ENCODE assay signal across 20 mouse cellular contexts in the genomic region with DNA sequence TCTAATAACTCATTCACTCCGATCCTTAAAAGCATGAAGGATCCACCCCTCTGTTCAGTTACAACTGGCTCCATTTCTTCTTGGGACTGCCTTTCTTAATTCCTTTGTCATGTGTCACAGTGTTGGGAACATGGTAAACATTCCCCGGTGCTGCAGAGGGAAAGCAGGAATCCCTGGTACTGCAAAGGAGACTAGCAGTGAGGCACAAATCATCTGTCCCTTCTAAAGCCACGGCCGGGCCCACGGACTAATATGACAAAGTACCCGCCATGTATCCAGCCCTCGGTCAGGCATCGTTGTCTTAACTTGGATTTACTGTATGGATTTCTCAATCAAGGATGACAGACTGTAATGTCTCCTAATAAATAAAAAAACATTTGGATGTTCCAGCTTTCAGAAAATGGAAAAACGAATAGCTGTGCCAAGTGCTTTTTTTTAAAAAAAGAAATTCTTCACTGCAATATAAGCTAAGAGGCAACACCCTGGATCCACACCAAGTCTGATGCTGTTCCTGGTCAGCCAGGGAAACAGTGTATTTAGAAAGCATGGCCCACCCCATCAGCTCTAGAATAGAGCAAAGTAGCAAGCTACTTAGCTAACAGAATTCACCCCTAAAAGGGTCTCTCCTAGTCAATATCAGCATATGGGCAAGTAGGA. TPM values are rescaled to one million over a fixed set of nuclear protein-coding genes. Genes with fewer than 3 reads are reported as not detected.
DNase-seq lines count a peak whose midpoint lies in the region; ATAC-seq lines count a peak whose summit lies in the region.
"Had no signal": no experiment of that assay in that cellular context is flagged by ENCODE, and none has a peak within 500 bp of the region (broad histone marks: within the 10 kb centered on the region; RNA-seq: fewer than 3 reads in every experiment).

No protein-coding gene starts in this region.

- H3K9ac ChIP-seq in lung, embryonic 15.5 days = no peak overlapping the region
- no peak overlapping the region for H3K9ac ChIP-seq in stomach, embryonic 15.5 days
- H3K9ac ChIP-seq: limb, embryonic 12.5 days; liver, embryonic 13.5 days; midbrain, embryonic 12.5 days; neural tube, embryonic 15.5 days had no signal

- peaks cover 44% of the 10 kb centered on the region for H3K4me1 ChIP-seq in lung, embryonic 15.5 days
- H3K4me1 ChIP-seq in stomach, embryonic 15.5 days = peaks cover 24% of the 10 kb centered on the region
- H3K4me1 ChIP-seq: liver, embryonic 13.5 days had no signal

- no peak overlapping the region; the same call in 1 of the 2 replicates for H3K4me2 ChIP-seq in lung, embryonic 15.5 days
- no peak overlapping the region for H3K4me2 ChIP-seq in stomach, embryonic 15.5 days
- H3K4me2 ChIP-seq: heart, embryonic 11.5 days; limb, embryonic 12.5 days; liver, embryonic 13.5 days; midbrain, embryonic 12.5 days; neural tube, embryonic 15.5 days had no signal

- no peaks in the 10 kb centered on the region for H3K36me3 ChIP-seq in lung, embryonic 15.5 days
- H3K36me3 ChIP-seq in stomach, embryonic 15.5 days = no peaks in the 10 kb centered on the region
- H3K36me3 ChIP-seq: liver, embryonic 13.5 days; midbrain, embryonic 12.5 days; neural tube, embryonic 15.5 days had no signal

- 28% methylated on average over 9 of the region's 9 CpGs for WGBS in lung, embryonic 15.5 days
- 37% methylated on average over 9 of the region's 9 CpGs for WGBS in stomach, embryonic 15.5 days

- H3K9me3 ChIP-seq in lung, embryonic 15.5 days = no peaks in the 10 kb centered on the region
- no peaks in the 10 kb centered on the region for H3K9me3 ChIP-seq in stomach, embryonic 15.5 days
- H3K9me3 ChIP-seq: limb, embryonic 12.5 days; liver, embryonic 13.5 days; midbrain, embryonic 12.5 days; neural tube, embryonic 15.5 days had no signal

- 0 out of 2 replicates have a peak overlapping the region, but pooled peaks have one; percentile 25 for H3K27ac ChIP-seq in lung, embryonic 15.5 days
- H3K27ac ChIP-seq in stomach, embryonic 15.5 days = peak overlapping the region; percentile 46; the same call in 1 of the 2 replicates
- H3K27ac ChIP-seq: hindbrain, postnatal 0 days; limb, embryonic 12.5 days; liver, embryonic 13.5 days; midbrain, embryonic 12.5 days; neural tube, embryonic 15.5 days had no signal

- H3K27me3 ChIP-seq in lung, embryonic 15.5 days = no peaks in the 10 kb centered on the region
- H3K27me3 ChIP-seq in stomach, embryonic 15.5 days (replicated peaks) = no peaks in the 10 kb centered on the region
- H3K27me3 ChIP-seq: limb, embryonic 12.5 days; liver, embryonic 13.5 days; neural tube, embryonic 15.5 days had no signal

- H3K4me3 ChIP-seq in lung, embryonic 15.5 days = no peak overlapping the region
- no peak overlapping the region for H3K4me3 ChIP-seq in stomach, embryonic 15.5 days (replicated peaks)
- H3K4me3 ChIP-seq: limb, embryonic 12.5 days; liver, embryonic 13.5 days; midbrain, embryonic 12.5 days; neural tube, embryonic 15.5 days had no signal

- peak; percentile 81 for DNase-seq in heart, adult 11 months
- DNase-seq in heart, adult 18-20 months = no peak
- no peak for DNase-seq in lung, postnatal 25 days (ENCODE audit: low spot score)
- peak; percentile 45 for DNase-seq in Muller cell, postnatal 12 days (ENCODE audit: inconsistent ontology term)
- DNase-seq: adrenal gland, postnatal 14 days; cerebellum, adult 9-11 months; gastrocnemius, postnatal 25 days; heart, postnatal 4 days; liver, embryonic 13.5 days; right cerebral cortex, postnatal 25 days had no signal

- peak; percentile 64; the same call in 1 of the 2 replicates for ATAC-seq in lung, embryonic 15.5 days (ENCODE audit: borderline replicate concordance, extremely low read depth, low FRiP score, low TSS enrichment)
- ATAC-seq in stomach, embryonic 15.5 days (ENCODE audit: insufficient read depth, low FRiP score, low read depth) = no peak; the same call in 1 of the 2 replicates
- no peak for ATAC-seq in CD4-positive, CD25-positive, alpha-beta regulatory T cell, adult 4 months
- ATAC-seq: activated CD4-positive, CD25-positive, alpha-beta regulatory T cell, adult 4 months; hindbrain, postnatal 0 days; intestine, postnatal 0 days had no signal

RNA-seq across cellular contexts. Expression of a gene that starts 10.2 kb away (rescaled TPM):
- 10 to 100 TPM; 19.8 to 21.3 TPM for total RNA-seq in heart, adult 18-20 months (2021)
- polyA plus RNA-seq in lung, embryonic 15.5 days (2015; fragmentation: Nextera tagmentation; extraction: Ambion mirVana) = 5.0 and 5.5 TPM in 2 replicates
- polyA plus RNA-seq in stomach, embryonic 15.5 days (2015; fragmentation: Nextera tagmentation; extraction: Ambion mirVana) = 5.2 and 6.0 TPM in 2 replicates
- 1 to 10 TPM in 1 of 2 experiments, under 1 TPM in 1; 0.73 to 1.0 TPM for polyA plus RNA-seq in CD4-positive, CD25-positive, alpha-beta regulatory T cell, adult 4 months (2017; shearing (Covaris generic))

Comparison
In these comparisons a context has a peak if more than half of its experiments do, and no peak if none do; other contexts are left out.
1. DNase-seq: peak in heart, adult 11 months (single experiment) and Muller cell, postnatal 12 days (single experiment); none in heart, adult 18-20 months (0 of 2) and lung, postnatal 25 days (single experiment).